12 mouse cellular contexts compared by ENCODE assay signal in the genomic region with DNA sequence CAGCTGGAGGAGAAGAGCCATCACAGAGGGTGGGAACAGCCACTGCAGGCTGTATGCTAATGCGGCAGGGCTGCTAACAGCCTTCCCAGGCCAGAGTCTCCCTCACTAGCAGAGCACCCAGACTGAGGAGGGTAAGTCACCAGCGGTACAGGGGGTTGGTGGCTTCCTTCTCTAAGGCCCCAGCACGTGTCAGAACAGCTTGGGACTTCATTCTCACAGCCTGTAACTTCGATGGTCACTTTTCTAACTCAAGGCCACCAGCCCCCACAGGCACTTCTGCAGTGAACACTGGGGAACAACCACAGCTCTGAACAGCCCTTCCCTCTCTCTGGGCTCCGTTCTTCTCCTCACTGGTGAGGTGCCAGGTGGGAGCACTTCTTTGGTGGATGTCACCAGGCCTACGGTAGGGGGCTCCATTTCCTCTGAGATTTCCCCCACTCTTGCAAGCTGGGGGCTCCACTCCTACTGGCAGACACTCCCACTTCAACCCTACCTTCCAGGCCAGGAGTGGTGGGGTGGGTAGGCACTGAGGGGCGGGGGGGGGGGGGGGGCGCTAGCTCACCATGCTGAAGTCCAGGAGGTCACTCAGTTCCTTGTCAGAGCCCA. TPM values are rescaled to one million over a fixed set of nuclear protein-coding genes. Genes with fewer than 3 reads are reported as not detected.
DNase-seq lines count a peak whose midpoint lies in the region; ATAC-seq lines count a peak whose summit lies in the region.
"Had no signal": no experiment of that assay in that cellular context is flagged by ENCODE, and none has a peak within 500 bp of the region (broad histone marks: within the 10 kb centered on the region; RNA-seq: fewer than 3 reads in every experiment).

No protein-coding gene starts in this region.

- H3K9me3 ChIP-seq in kidney, embryonic 16.5 days (ENCODE audit: low read length): 0 out of 2 replicates have a peak, but pooled peaks cover 1% of the 10 kb centered on the region
- H3K9me3 ChIP-seq in embryonic facial prominence, embryonic 12.5 days: 0 out of 2 replicates have a peak, but pooled peaks cover 3% of the 10 kb centered on the region
- no peaks in the 10 kb centered on the region; the same call in 1 of the 2 replicates for H3K9me3 ChIP-seq in liver, embryonic 16.5 days (replicated peaks; ENCODE audit: control insufficient read depth, low read length)

- 72% methylated on average over 6 of the region's 8 CpGs for WGBS in kidney, embryonic 16.5 days
- WGBS in embryonic facial prominence, embryonic 12.5 days: 71% methylated on average over 8 of the region's 8 CpGs
- WGBS in liver, embryonic 16.5 days (ENCODE audit: insufficient replicate concordance): 75% methylated on average over 6 of the region's 8 CpGs

- H3K9ac ChIP-seq in kidney, embryonic 16.5 days (replicated peaks; ENCODE audit: low read length): peak overlapping the region; percentile 12; the same call in 1 of the 2 replicates
- H3K9ac ChIP-seq in embryonic facial prominence, embryonic 12.5 days: 0 out of 2 replicates have a peak overlapping the region, but pooled peaks have one; percentile 100
- H3K9ac ChIP-seq in liver, embryonic 16.5 days (ENCODE audit: low read depth, low read length): no peak overlapping the region

- peaks cover 47% of the 10 kb centered on the region for H3K36me3 ChIP-seq in kidney, embryonic 16.5 days (ENCODE audit: insufficient read depth, low read length)
- H3K36me3 ChIP-seq in embryonic facial prominence, embryonic 12.5 days: peaks cover 57% of the 10 kb centered on the region
- H3K36me3 ChIP-seq in liver, embryonic 16.5 days (ENCODE audit: control insufficient read depth, insufficient read depth): peaks cover 46% of the 10 kb centered on the region

- no peak overlapping the region for H3K4me2 ChIP-seq in kidney, embryonic 16.5 days (replicated peaks; ENCODE audit: low read depth, low read length)
- H3K4me2 ChIP-seq in embryonic facial prominence, embryonic 12.5 days (replicated peaks): 0 out of 2 replicates have a peak overlapping the region, but pooled peaks have one; percentile 94
- H3K4me2 ChIP-seq in liver, embryonic 16.5 days (ENCODE audit: low read depth, low read length): no peak overlapping the region

- no peaks in the 10 kb centered on the region for H3K27me3 ChIP-seq in kidney, embryonic 16.5 days (ENCODE audit: insufficient read depth, low read length)
- no peaks in the 10 kb centered on the region for H3K27me3 ChIP-seq in embryonic facial prominence, embryonic 12.5 days
- no peaks in the 10 kb centered on the region for H3K27me3 ChIP-seq in liver, embryonic 16.5 days (ENCODE audit: control insufficient read depth, insufficient read depth, low read depth, low read length)

- ATAC-seq in kidney, embryonic 16.5 days (ENCODE audit: low FRiP score, low TSS enrichment): no peak
- ATAC-seq in embryonic facial prominence, embryonic 12.5 days (ENCODE audit: insufficient number of reproducible peaks, insufficient read depth, low FRiP score, low TSS enrichment): no peak
- ATAC-seq in liver, embryonic 16.5 days (ENCODE audit: low read depth): no peak
- ATAC-seq: inflammation-experienced regulatory T-cells, adult 6 months had no signal

- peaks cover 25% of the 10 kb centered on the region for H3K4me1 ChIP-seq in kidney, embryonic 16.5 days (ENCODE audit: insufficient read depth, low read length)
- H3K4me1 ChIP-seq in embryonic facial prominence, embryonic 12.5 days: peaks cover 8% of the 10 kb centered on the region
- H3K4me1 ChIP-seq in liver, embryonic 16.5 days (ENCODE audit: control insufficient read depth, low read depth, low read length): peaks cover 27% of the 10 kb centered on the region

- no peak overlapping the region; the same call in 1 of the 2 replicates for H3K27ac ChIP-seq in kidney, embryonic 16.5 days (ENCODE audit: low read length)
- H3K27ac ChIP-seq in embryonic facial prominence, embryonic 12.5 days: no peak overlapping the region
- H3K27ac ChIP-seq in liver, embryonic 16.5 days (ENCODE audit: low read length): 0 out of 2 replicates have a peak overlapping the region, but pooled peaks have one; percentile 20
- H3K27ac ChIP-seq: left cerebral cortex, adult 2 months had no signal

- no peak overlapping the region for H3K4me3 ChIP-seq in kidney, embryonic 16.5 days (ENCODE audit: low read length)
- no peak overlapping the region for H3K4me3 ChIP-seq in embryonic facial prominence, embryonic 12.5 days
- no peak overlapping the region for H3K4me3 ChIP-seq in liver, embryonic 16.5 days (ENCODE audit: low read depth, low read length)
- H3K4me3 ChIP-seq: left cerebral cortex, adult 2 months had no signal

- peak; percentile 23 for DNase-seq in cerebellum, adult 11 months
- no peak for DNase-seq in cerebellum, postnatal 36 days
- no peak for DNase-seq in kidney, postnatal 36 days
- DNase-seq in lung, postnatal 25 days (ENCODE audit: low spot score): no peak
- DNase-seq in heart, adult 8-10 months (ENCODE audit: low spot score): no peak
- DNase-seq: gastrocnemius, postnatal 36 days; lung, postnatal 4 days had no signal

RNA-seq across cellular contexts. Expression of a gene that starts 3.0 kb away (rescaled TPM):
- polyA plus RNA-seq in kidney, embryonic 16.5 days (2015; fragmentation: Nextera tagmentation; extraction: Ambion mirVana): 118 and 126 TPM in 2 replicates
- polyA plus RNA-seq in embryonic facial prominence, embryonic 12.5 days (2016; fragmentation: Nextera tagmentation; extraction: Ambion mirVana): 251 and 258 TPM in 2 replicates
- 39.8 and 44.4 TPM in 2 replicates for polyA plus RNA-seq in liver, embryonic 16.5 days (2015; fragmentation: Nextera tagmentation; extraction: Ambion mirVana)
- 10 to 100 TPM; 15.8 to 18.0 (median 17.6) TPM for total RNA-seq in heart, adult 8-10 months (2022)

RNA-seq across cellular contexts. Expression of a gene that starts 23.8 kb away (rescaled TPM):
- polyA plus RNA-seq in kidney, embryonic 16.5 days (2015; fragmentation: Nextera tagmentation; extraction: Ambion mirVana): 840 and 906 TPM in 2 replicates
- 403 and 464 TPM in 2 replicates for polyA plus RNA-seq in embryonic facial prominence, embryonic 12.5 days (2016; fragmentation: Nextera tagmentation; extraction: Ambion mirVana)
- 509 and 519 TPM in 2 replicates for polyA plus RNA-seq in liver, embryonic 16.5 days (2015; fragmentation: Nextera tagmentation; extraction: Ambion mirVana)
- total RNA-seq in heart, adult 8-10 months (2022): 1,000 to 10,000 TPM; 1,795 to 2,190 (median 1,939) TPM

RNA-seq across cellular contexts. Expression of a gene that starts 31.1 kb away (rescaled TPM):
- 266 and 277 TPM in 2 replicates for polyA plus RNA-seq in kidney, embryonic 16.5 days (2015; fragmentation: Nextera tagmentation; extraction: Ambion mirVana)
- 332 and 349 TPM in 2 replicates for polyA plus RNA-seq in embryonic facial prominence, embryonic 12.5 days (2016; fragmentation: Nextera tagmentation; extraction: Ambion mirVana)
- polyA plus RNA-seq in liver, embryonic 16.5 days (2015; fragmentation: Nextera tagmentation; extraction: Ambion mirVana): 49.2 and 52.7 TPM in 2 replicates
- total RNA-seq in heart, adult 8-10 months (2022): 100 to 1,000 TPM in 1 of 4 experiments, 10 to 100 TPM in 3; 92.9 to 107 (median 97.0) TPM

RNA-seq across cellular contexts. Expression of a gene that starts 43.0 kb away (rescaled TPM):
- polyA plus RNA-seq in kidney, embryonic 16.5 days (2015; fragmentation: Nextera tagmentation; extraction: Ambion mirVana): 3.8 and 5.1 TPM in 2 replicates
- 13.1 and 14.9 TPM in 2 replicates for polyA plus RNA-seq in embryonic facial prominence, embryonic 12.5 days (2016; fragmentation: Nextera tagmentation; extraction: Ambion mirVana)
- 0.32 and 0.60 TPM in 2 replicates for polyA plus RNA-seq in liver, embryonic 16.5 days (2015; fragmentation: Nextera tagmentation; extraction: Ambion mirVana)
- total RNA-seq in heart, adult 8-10 months (2022): 1 to 10 TPM; 5.9 to 9.8 (median 8.3) TPM
